Mouse (Mus musculus): ENCODE measurements around the gene Pdss2. TPM values are rescaled to one million over a fixed set of nuclear protein-coding genes. Genes with fewer than 3 reads are reported as not detected.
"Not testable (repeated sequence)": the region's sequence is repeated elsewhere in the genome, so short reads cannot be mapped to it uniquely, and the experiment has no call there.

The Pdss2 gene
- polyA plus RNA-seq, 1 experiment from 2014 or later = 13.9 TPM

DNA sequence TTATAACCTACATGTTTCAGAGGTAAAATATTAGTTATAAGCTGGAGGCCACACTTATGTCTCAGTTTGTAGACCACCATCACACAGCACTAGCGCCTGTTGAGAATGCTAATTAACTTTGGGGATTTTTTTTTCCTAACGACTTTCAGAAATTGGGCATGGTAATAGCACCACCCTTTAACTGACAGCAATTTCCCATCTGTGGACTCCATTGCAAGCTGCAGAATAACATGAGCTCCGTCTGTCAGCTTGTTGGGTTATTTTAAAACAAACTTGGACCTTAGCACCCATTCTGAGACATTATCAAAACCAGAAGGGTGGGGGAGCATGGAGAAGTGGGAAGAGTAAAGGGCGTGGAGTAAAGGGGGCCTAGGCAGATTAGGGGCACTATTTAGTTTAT is 174.5 kb downstream of the Pdss2 start:
- Histone ChIP-seq H3K4me2 (replicated peaks) (no peak overlapping the region), H3K4me1 (no peaks in the 10 kb centered on the region), H3K27ac (no peak overlapping the region), H3K9ac (no peak overlapping the region), H3K9me3 (no peaks in the 10 kb centered on the region), H3K4me3 (no peak overlapping the region), H3K27me3 (replicated peaks) (no peaks in the 10 kb centered on the region), H3K36me3 (peaks cover 5% of the 10 kb centered on the region; the same call in 1 of the 2 replicates)
- ATAC-seq (ENCODE audit: low FRiP score, low read depth) = no peak
- WGBS = 88% methylated on average over 4 of the region's 4 CpGs

GRCm38 (mm10) chr10:43399596-43400316 is 178.5 kb downstream of the Pdss2 start:
- ATAC-seq (ENCODE audit: low FRiP score, low read depth) = no peak
- no peak overlapping the region for H3K27ac ChIP-seq

GRCm38 (mm10) chr10:43406107-43406506 is 184.8 kb downstream of the Pdss2 start:
- H3K36me3 ChIP-seq = 0 out of 2 replicates have a peak, but pooled peaks cover 2% of the 10 kb centered on the region
- H3K4me1 ChIP-seq = no peaks in the 10 kb centered on the region
- H3K9ac ChIP-seq = no peak overlapping the region
- H3K27me3 ChIP-seq (replicated peaks) = no peaks in the 10 kb centered on the region
- no peaks in the 10 kb centered on the region for H3K9me3 ChIP-seq
- no peak for ATAC-seq (ENCODE audit: low FRiP score, low read depth)
- no peak overlapping the region for H3K27ac ChIP-seq
- WGBS = 87% methylated on average over 1 of the region's 1 CpGs
- no peak overlapping the region for H3K4me3 ChIP-seq
- no peak overlapping the region for H3K4me2 ChIP-seq (replicated peaks)

More at GRCm38 (mm10) chr10:43399596-43400316, 178.5 kb downstream of the Pdss2 start:
- Histone ChIP-seq H3K36me3 (peaks cover 5% of the 10 kb centered on the region; the same call in 1 of the 2 replicates), H3K4me2 (replicated peaks) (no peak overlapping the region), H3K9ac (no peak overlapping the region), H3K27me3 (replicated peaks) (no peaks in the 10 kb centered on the region), H3K4me1 (no peaks in the 10 kb centered on the region), H3K4me3 (no peak overlapping the region), H3K9me3 (no peaks in the 10 kb centered on the region)
- 78% methylated on average over 7 of the region's 7 CpGs for WGBS

DNA sequence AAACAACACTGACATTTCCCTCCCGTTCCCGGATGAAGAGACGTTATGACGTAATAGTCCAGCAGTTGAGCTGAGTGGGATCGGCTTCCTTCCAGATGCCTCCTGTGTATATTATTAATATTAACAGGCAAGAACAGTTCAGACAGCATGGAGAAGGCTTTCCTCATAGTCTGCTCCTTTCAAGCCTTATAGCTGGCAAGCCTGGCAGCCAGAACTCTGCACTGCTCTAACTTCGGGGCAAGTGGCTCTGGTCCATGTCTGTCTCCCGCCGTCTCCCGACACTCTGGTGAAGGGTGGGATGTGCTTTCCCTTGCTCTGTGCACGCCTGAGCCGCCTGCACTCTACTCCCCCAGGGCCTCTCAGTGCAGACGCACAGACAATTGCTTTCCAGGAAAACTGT is 185.6 kb downstream of the Pdss2 start:
- H3K9me3 ChIP-seq = no peaks in the 10 kb centered on the region
- H3K4me3 ChIP-seq = no peak overlapping the region
- no peak overlapping the region for H3K4me2 ChIP-seq (replicated peaks)
- no peak overlapping the region for H3K9ac ChIP-seq
- no peaks in the 10 kb centered on the region for H3K27me3 ChIP-seq (replicated peaks)
- no peak for ATAC-seq (ENCODE audit: low FRiP score, low read depth)
- H3K36me3 ChIP-seq = 0 out of 2 replicates have a peak, but pooled peaks cover 2% of the 10 kb centered on the region
- 90% methylated on average over 12 of the region's 12 CpGs for WGBS
- H3K4me1 ChIP-seq = no peaks in the 10 kb centered on the region
- no peak overlapping the region for H3K27ac ChIP-seq

GRCm38 (mm10) chr10:43409506-43410230 is 188.4 kb downstream of the Pdss2 start:
- Histone ChIP-seq H3K9me3 (no peaks in the 10 kb centered on the region), H3K4me3 (no peak overlapping the region), H3K27me3 (replicated peaks) (no peaks in the 10 kb centered on the region), H3K4me1 (no peaks in the 10 kb centered on the region), H3K27ac (no peak overlapping the region), H3K9ac (no peak overlapping the region), H3K36me3 (0 out of 2 replicates have a peak, but pooled peaks cover 2% of the 10 kb centered on the region), H3K4me2 (replicated peaks) (no peak overlapping the region)
- WGBS = 78% methylated on average over 10 of the region's 10 CpGs
- ATAC-seq (ENCODE audit: low FRiP score, low read depth) = no peak

DNA sequence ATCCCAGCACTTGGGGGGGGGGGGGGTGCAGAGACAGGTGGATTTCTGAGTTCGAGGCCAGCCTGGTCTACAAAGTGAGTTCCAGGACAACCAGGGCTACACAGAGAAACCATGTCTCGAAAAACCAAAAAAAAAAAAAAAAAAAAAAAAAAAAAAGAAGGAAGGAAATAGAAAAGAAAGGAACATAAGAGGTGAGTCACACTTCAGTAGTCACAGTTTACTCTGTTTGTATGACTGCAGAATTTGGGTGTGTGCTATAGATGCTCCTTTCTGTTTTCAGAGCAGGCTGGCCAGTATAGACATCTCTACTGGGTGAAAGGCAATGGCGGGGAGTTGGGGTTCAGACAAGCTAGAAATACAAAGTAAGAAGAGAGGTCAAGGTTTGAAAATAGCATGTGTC is 189.9 kb downstream of the Pdss2 start:
- H3K9me3 ChIP-seq; H3K27me3 ChIP-seq (replicated peaks); H3K9ac ChIP-seq; H3K4me2 ChIP-seq (replicated peaks); H3K4me3 ChIP-seq; H3K27ac ChIP-seq; ATAC-seq (ENCODE audit: low FRiP score, low read depth); H3K4me1 ChIP-seq; H3K36me3 ChIP-seq: not testable (repeated sequence)
- WGBS = 96% methylated on average over 1 of the region's 3 CpGs

DNA sequence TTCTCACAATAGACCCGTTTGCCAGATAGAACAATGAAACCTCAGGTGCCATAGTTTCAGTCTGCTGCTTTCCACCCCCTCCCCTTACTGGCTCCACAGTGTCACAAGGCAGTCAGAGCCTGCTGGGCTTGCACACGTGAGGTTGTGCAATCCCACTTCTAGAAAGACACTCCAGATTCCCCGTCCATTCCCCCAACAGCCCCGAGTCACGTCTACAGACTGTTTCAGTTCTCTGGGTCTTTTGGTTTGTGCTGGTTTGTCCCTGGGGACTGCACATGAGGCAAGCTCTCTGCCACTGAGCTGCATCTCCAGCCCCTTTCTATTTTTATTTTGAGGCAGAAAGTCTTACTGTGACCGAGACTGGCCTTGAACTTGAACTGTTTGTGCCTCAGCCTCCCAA is 196.1 kb downstream of the Pdss2 start:
- H3K4me2 ChIP-seq (replicated peaks) = no peak overlapping the region
- H3K4me3 ChIP-seq = no peak overlapping the region
- 90% methylated on average over 6 of the region's 6 CpGs for WGBS
- no peak overlapping the region for H3K27ac ChIP-seq
- H3K4me1 ChIP-seq = peaks cover 7% of the 10 kb centered on the region
- H3K9ac ChIP-seq = no peak overlapping the region
- no peaks in the 10 kb centered on the region for H3K9me3 ChIP-seq
- peaks cover 3% of the 10 kb centered on the region; the same call in 1 of the 2 replicates for H3K36me3 ChIP-seq
- no peak for ATAC-seq (ENCODE audit: low FRiP score, low read depth)
- H3K27me3 ChIP-seq (replicated peaks) = no peaks in the 10 kb centered on the region

- Histone ChIP-seq H3K9me3 (no peaks in the 10 kb centered on the region), H3K4me3 (no peak overlapping the region), H3K9ac (no peak overlapping the region), H3K27ac (no peak overlapping the region), H3K4me2 (replicated peaks) (no peak overlapping the region), H3K4me1 (peaks cover 7% of the 10 kb centered on the region), H3K36me3 (no peaks in the 10 kb centered on the region), H3K27me3 (replicated peaks) (no peaks in the 10 kb centered on the region)
- ATAC-seq (ENCODE audit: low FRiP score, low read depth) = peak; percentile 58; the same call in 1 of the 2 replicates
- 67% methylated on average over 22 of the region's 22 CpGs for WGBS
These were observed 199.6 kb downstream of the Pdss2 start for GRCm38 (mm10) chr10:43420660-43421413.

- H3K4me2 ChIP-seq (replicated peaks) = no peak overlapping the region
- H3K27me3 ChIP-seq (replicated peaks) = no peaks in the 10 kb centered on the region
- no peak overlapping the region for H3K27ac ChIP-seq
- 67% methylated on average over 15 of the region's 15 CpGs for WGBS
- no peaks in the 10 kb centered on the region for H3K36me3 ChIP-seq
- ATAC-seq (ENCODE audit: low FRiP score, low read depth) = no peak
- peaks cover 7% of the 10 kb centered on the region for H3K4me1 ChIP-seq
- no peak overlapping the region for H3K9ac ChIP-seq
- H3K4me3 ChIP-seq = no peak overlapping the region
- no peaks in the 10 kb centered on the region for H3K9me3 ChIP-seq
These were observed 200.9 kb downstream of the Pdss2 start for GRCm38 (mm10) chr10:43422061-43422770.

GRCm38 (mm10) chr10:43424545-43424944 is 203.3 kb downstream of the Pdss2 start:
- no peaks in the 10 kb centered on the region for H3K9me3 ChIP-seq
- no peaks in the 10 kb centered on the region for H3K27me3 ChIP-seq (replicated peaks)
- 90% methylated on average over 5 of the region's 5 CpGs for WGBS
- no peak overlapping the region for H3K27ac ChIP-seq
- H3K4me2 ChIP-seq (replicated peaks) = no peak overlapping the region
- H3K36me3 ChIP-seq = no peaks in the 10 kb centered on the region
- H3K9ac ChIP-seq = no peak overlapping the region
- H3K4me3 ChIP-seq = no peak overlapping the region
- no peak for ATAC-seq (ENCODE audit: low FRiP score, low read depth)
- peaks cover 7% of the 10 kb centered on the region for H3K4me1 ChIP-seq

GRCm38 (mm10) chr10:43430606-43431005 is 209.3 kb downstream of the Pdss2 start:
- Histone ChIP-seq H3K9me3 (no peaks in the 10 kb centered on the region; the same call in 1 of the 2 replicates), H3K4me2 (replicated peaks) (no peak overlapping the region), H3K27ac (no peak overlapping the region), H3K27me3 (replicated peaks) (no peaks in the 10 kb centered on the region), H3K4me1 (no peaks in the 10 kb centered on the region), H3K4me3 (no peak overlapping the region), H3K9ac (no peak overlapping the region), H3K36me3 (no peaks in the 10 kb centered on the region)
- no peak for ATAC-seq (ENCODE audit: low FRiP score, low read depth)
- WGBS = 90% methylated on average over 5 of the region's 5 CpGs

Data from neural tube, embryonic 12.5 days (tissue).